9 mouse cellular contexts compared by ENCODE assay signal in the genomic region with DNA sequence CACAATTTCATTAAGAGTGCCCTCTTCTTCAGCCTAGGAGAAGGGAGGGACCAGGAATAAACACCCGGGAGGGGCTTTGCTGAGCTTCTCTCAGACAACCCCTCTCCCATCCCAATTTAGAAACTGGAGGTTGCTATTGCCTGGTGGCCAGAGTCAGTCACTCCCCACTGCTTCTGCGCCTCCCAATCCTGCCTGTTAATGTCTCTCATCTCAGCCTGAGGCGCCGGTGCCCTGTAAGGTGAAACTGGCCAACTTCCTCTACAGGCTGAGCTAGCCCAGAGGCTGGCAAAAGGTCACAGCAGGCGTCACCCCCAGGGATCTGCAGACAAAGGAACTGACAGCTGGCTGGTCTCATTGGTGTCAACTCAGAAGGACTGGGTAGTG.
DNase-seq lines count a peak whose midpoint lies in the region; ATAC-seq and TF ChIP-seq lines count a peak whose summit lies in the region.
"Had no signal": no experiment of that assay in that cellular context is flagged by ENCODE, and none has a peak within 500 bp of the region (broad histone marks: within the 10 kb centered on the region; RNA-seq: fewer than 3 reads in every experiment).

No protein-coding gene starts in this region.

- H3K9ac ChIP-seq in hindbrain, embryonic 12.5 days: no peak overlapping the region
- H3K9ac ChIP-seq in liver, embryonic 12.5 days: no peak overlapping the region
- peak overlapping the region; percentile 31; the same call in 1 of the 2 replicates for H3K9ac ChIP-seq in neural tube, embryonic 13.5 days
- no peak overlapping the region for H3K9ac ChIP-seq in forebrain, postnatal 0 days
- H3K9ac ChIP-seq: hindbrain, embryonic 15.5 days had no signal

- no peak overlapping the region for H3K4me2 ChIP-seq in hindbrain, embryonic 12.5 days (replicated peaks)
- no peak overlapping the region for H3K4me2 ChIP-seq in liver, embryonic 12.5 days
- peak overlapping the region; percentile 17; the same call in 1 of the 2 replicates for H3K4me2 ChIP-seq in neural tube, embryonic 13.5 days
- H3K4me2 ChIP-seq in forebrain, postnatal 0 days (ENCODE audit: low read depth): no peak overlapping the region
- H3K4me2 ChIP-seq: hindbrain, embryonic 15.5 days had no signal

- no peaks in the 10 kb centered on the region for H3K9me3 ChIP-seq in hindbrain, embryonic 12.5 days (replicated peaks)
- H3K9me3 ChIP-seq in liver, embryonic 12.5 days (replicated peaks): no peaks in the 10 kb centered on the region
- H3K9me3 ChIP-seq in neural tube, embryonic 13.5 days: no peaks in the 10 kb centered on the region
- H3K9me3 ChIP-seq in forebrain, postnatal 0 days (ENCODE audit: low read length): no peaks in the 10 kb centered on the region
- H3K9me3 ChIP-seq: hindbrain, embryonic 15.5 days had no signal

- no peak overlapping the region for H3K4me3 ChIP-seq in hindbrain, embryonic 12.5 days
- no peak overlapping the region for H3K4me3 ChIP-seq in liver, embryonic 12.5 days
- no peak overlapping the region for H3K4me3 ChIP-seq in neural tube, embryonic 13.5 days
- H3K4me3 ChIP-seq in forebrain, postnatal 0 days (ENCODE audit: low read depth, low read length): no peak overlapping the region
- H3K4me3 ChIP-seq: hindbrain, embryonic 15.5 days had no signal

- 3% methylated on average over 5 of the region's 5 CpGs for WGBS in hindbrain, embryonic 12.5 days
- 16% methylated on average over 5 of the region's 5 CpGs for WGBS in liver, embryonic 12.5 days (ENCODE audit: insufficient replicate concordance)
- 4% methylated on average over 5 of the region's 5 CpGs for WGBS in neural tube, embryonic 13.5 days
- WGBS in forebrain, postnatal 0 days: 23% methylated on average over 5 of the region's 5 CpGs

- ATAC-seq in hindbrain, embryonic 12.5 days (ENCODE audit: low FRiP score): no peak
- ATAC-seq in liver, embryonic 12.5 days: no peak
- ATAC-seq in neural tube, embryonic 13.5 days (ENCODE audit: low read depth): no peak
- no peak for ATAC-seq in frontal cortex, adult (ENCODE audit: low TSS enrichment)
- ATAC-seq in forebrain, postnatal 0 days: no peak

- no peaks in the 10 kb centered on the region for H3K36me3 ChIP-seq in hindbrain, embryonic 12.5 days
- no peaks in the 10 kb centered on the region for H3K36me3 ChIP-seq in liver, embryonic 12.5 days
- H3K36me3 ChIP-seq in neural tube, embryonic 13.5 days: no peaks in the 10 kb centered on the region
- no peaks in the 10 kb centered on the region for H3K36me3 ChIP-seq in forebrain, postnatal 0 days (ENCODE audit: insufficient read depth)
- H3K36me3 ChIP-seq: hindbrain, embryonic 15.5 days had no signal

- peaks cover 35% of the 10 kb centered on the region for H3K4me1 ChIP-seq in hindbrain, embryonic 12.5 days
- H3K4me1 ChIP-seq in liver, embryonic 12.5 days: peaks cover 25% of the 10 kb centered on the region
- H3K4me1 ChIP-seq in neural tube, embryonic 13.5 days (replicated peaks): peaks cover 34% of the 10 kb centered on the region
- H3K4me1 ChIP-seq in forebrain, postnatal 0 days (ENCODE audit: insufficient read depth): no peaks in the 10 kb centered on the region; the same call in 1 of the 2 replicates

- intact Hi-C loops in heart, postnatal 14 days (cut with DNase I): loop anchor here (5.0 kb wide), 1 partner anchor 128 kb away; no protein-coding TSS in a partner anchor

- peak; percentile 95 for DNase-seq in heart, adult 11 months
- DNase-seq in heart, postnatal 14 days: no peak
- peak; percentile 13 for DNase-seq in Muller cell, postnatal 12 days (ENCODE audit: inconsistent ontology term)
- no peak for DNase-seq in forebrain, postnatal 0 days

- no peak for TF ChIP-seq CTCF in forebrain, postnatal 0 days (IDR thresholded peaks at IDR 0.05; ENCODE audit: low read depth)

- peak overlapping the region; percentile 58; the same call in 1 of the 2 replicates for H3K27ac ChIP-seq in hindbrain, embryonic 12.5 days
- H3K27ac ChIP-seq in liver, embryonic 12.5 days: peak overlapping the region; percentile 12; the same call in 1 of the 2 replicates
- peak overlapping the region; percentile 49; the same call in 1 of the 2 replicates for H3K27ac ChIP-seq in neural tube, embryonic 13.5 days (replicated peaks)
- H3K27ac ChIP-seq in forebrain, postnatal 0 days (ENCODE audit: low read depth, low read length): no peak overlapping the region
- H3K27ac ChIP-seq: hindbrain, embryonic 15.5 days had no signal

- no peaks in the 10 kb centered on the region for H3K27me3 ChIP-seq in hindbrain, embryonic 12.5 days
- H3K27me3 ChIP-seq in liver, embryonic 12.5 days (replicated peaks): peaks cover 6% of the 10 kb centered on the region; the same call in 1 of the 2 replicates
- no peaks in the 10 kb centered on the region for H3K27me3 ChIP-seq in neural tube, embryonic 13.5 days
- H3K27me3 ChIP-seq in forebrain, postnatal 0 days (ENCODE audit: insufficient read depth, low read length): no peaks in the 10 kb centered on the region
- H3K27me3 ChIP-seq: hindbrain, embryonic 15.5 days had no signal

Comparison
In these comparisons a context has a peak if more than half of its experiments do, and no peak if none do; other contexts are left out.
1. DNase-seq: peak in heart, adult 11 months (single experiment) and Muller cell, postnatal 12 days (single experiment); none in heart, postnatal 14 days (0 of 2) and forebrain, postnatal 0 days (single experiment).